Mouse (Mus musculus): ENCODE results near the gene Ptprn2. TPM values are rescaled to one million over a fixed set of nuclear protein-coding genes. Genes with fewer than 3 reads are reported as not detected.

Ptprn2 gene
- not detected for polyA plus RNA-seq (2014; fragmentation: Illumina TruSeq; extraction: RNeasy Lipid Tissue Mini Kit (QIAGEN cat#74804); ENCODE audit: low read depth, low replicate concordance)

DNA sequence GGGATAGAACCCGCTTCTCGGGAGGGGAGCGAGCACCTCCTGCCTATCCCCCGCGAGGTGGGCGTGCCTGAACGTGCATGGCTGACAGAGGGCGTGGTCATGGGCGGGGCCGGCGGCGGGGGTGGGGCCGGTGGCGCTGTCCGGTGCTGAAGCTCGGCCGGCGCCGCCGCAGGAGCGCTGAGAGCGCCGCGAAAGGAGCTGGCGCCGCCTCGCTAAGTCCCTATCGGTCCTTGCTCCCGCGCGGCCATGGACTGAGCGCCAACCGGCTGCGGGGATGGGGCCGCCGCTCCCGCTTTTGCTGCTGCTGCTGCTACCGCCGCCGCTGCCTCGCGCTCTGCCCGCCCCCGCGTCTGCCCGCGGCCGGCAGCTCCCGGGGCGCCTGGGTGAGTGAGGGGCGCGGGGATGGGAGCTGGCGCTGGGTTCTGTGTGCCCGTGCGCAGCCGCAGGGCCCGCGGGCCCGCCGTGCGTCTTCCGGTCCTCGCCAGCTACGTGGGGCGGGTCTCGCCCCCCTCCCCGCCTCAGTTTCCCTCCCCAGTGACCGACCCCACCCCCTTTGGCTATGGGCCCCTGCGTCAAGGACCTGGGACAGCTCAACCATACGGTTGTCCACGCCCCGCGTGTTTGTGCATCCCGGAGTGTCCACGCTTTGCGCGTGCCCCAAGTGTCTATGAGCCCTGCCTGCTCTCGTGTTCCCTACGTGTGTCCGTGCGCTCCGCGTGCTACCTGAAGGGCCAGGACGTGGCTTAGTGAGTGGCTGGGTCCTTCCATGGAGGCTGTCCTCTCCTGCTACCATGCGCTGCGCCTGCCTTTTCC lies at the start of gene Ptprn2:
TSS of gene Ptprn2 (plus strand) at position 130 of the 813 bp plus-strand sequence.

Other genes starting within 250 kb of the Ptprn2 start
- gene Wdr60, start 222.7 kb upstream of the Ptprn2 start, polyA plus RNA-seq (2014; fragmentation: Illumina TruSeq; extraction: RNeasy Lipid Tissue Mini Kit (QIAGEN cat#74804); ENCODE audit: low read depth, low replicate concordance), result 9.6 TPM
- not detected for gene Gm11027, start 210.3 kb upstream of the Ptprn2 start, polyA plus RNA-seq (2014; fragmentation: Illumina TruSeq; extraction: RNeasy Lipid Tissue Mini Kit (QIAGEN cat#74804); ENCODE audit: low read depth, low replicate concordance)
- 74.3 TPM for gene Esyt2, start 204.5 kb upstream of the Ptprn2 start, polyA plus RNA-seq (2014; fragmentation: Illumina TruSeq; extraction: RNeasy Lipid Tissue Mini Kit (QIAGEN cat#74804); ENCODE audit: low read depth, low replicate concordance)
- gene Ncapg2, start 80.3 kb upstream of the Ptprn2 start, polyA plus RNA-seq (2014; fragmentation: Illumina TruSeq; extraction: RNeasy Lipid Tissue Mini Kit (QIAGEN cat#74804); ENCODE audit: low read depth, low replicate concordance), result 6.5 TPM

Measured in kidney, adult 10 weeks (tissue).